Mouse (Mus musculus) stomach, embryonic 14.5 days (tissue): ENCODE measurements at regions not wholly inside any gene's neighbourhood (a gene's known extent, or its start where the extent isn't known, plus 50 kb on each side); places are given as distances from the start of the nearest gene placed in this dataset.

ENCODE experiments used
- ATAC-seq: fragments of 200-750 bp; cut with Nextera tagmentation; 2 replicates; pipeline ENCODE4 v1.8.0; 2017; ENCODE audit warnings: low read depth, moderate TSS enrichment; ENCODE audit not compliant: insufficient number of reproducible peaks, insufficient read depth, low FRiP score
- H3K27ac ChIP-seq: fragments of 300-500 bp; sonication (generic); 2 replicates; pipeline ENCODE4 v1.5.1; 2014; ENCODE audit warnings: mild to moderate bottlenecking, low read length, moderate library complexity, mixed read lengths
- H3K27me3 ChIP-seq: fragments of 300-500 bp; sonication (generic); 2 replicates; pipeline ENCODE4 v1.6.1; 2014; ENCODE audit warnings: low read length, control low read depth, mixed read lengths; ENCODE audit not compliant: control insufficient read depth, insufficient read depth
- H3K36me3 ChIP-seq: fragments of 300-500 bp; sonication (generic); 2 replicates; pipeline ENCODE4 v1.6.1; 2014; ENCODE audit warnings: mild to moderate bottlenecking, control low read depth, low read length, moderate library complexity, mixed read lengths; ENCODE audit not compliant: control insufficient read depth, insufficient read depth
- H3K4me1 ChIP-seq: fragments of 300-500 bp; sonication (generic); 2 replicates; pipeline ENCODE4 v1.6.1; 2014; ENCODE audit warnings: low read length, control low read depth, mixed read lengths; ENCODE audit not compliant: control insufficient read depth, insufficient read depth
- H3K4me2 ChIP-seq: fragments of 300-500 bp; sonication (generic); replicated peaks from 2 replicates; pipeline ENCODE4 v1.6.1; 2014; ENCODE audit warnings: low read depth, low read length, control low read depth
- H3K4me3 ChIP-seq: fragments of 300-500 bp; sonication (generic); 2 replicates; pipeline ENCODE4 v1.5.1; 2014; ENCODE audit warnings: low read depth, low read length, control low read depth
- H3K9ac ChIP-seq: fragments of 300-500 bp; sonication (generic); replicated peaks from 2 replicates; pipeline ENCODE4 v1.6.1; 2014; ENCODE audit warnings: low read depth, mild to moderate bottlenecking, control low read depth, low read length, moderate library complexity, mixed read lengths
- H3K9me3 ChIP-seq: fragments of 300-500 bp; sonication (generic); 2 replicates; pipeline ENCODE4 v1.6.1; 2016; ENCODE audit warnings: low read depth, low read length, control low read depth; ENCODE audit not compliant: control insufficient read depth
- WGBS: fragments of 180-500 bp; shearing (Covaris S2); extraction: QIAGEN DNeasy Blood & Tissue Kit; methylation state at CpG from one replicate; pipeline ENCODE4 v1.1.7; 2014; 5-methylcytosine and 5-hydroxymethylcytosine counted together

- no peaks in the 10 kb centered on the region for H3K4me1 ChIP-seq
- H3K36me3 ChIP-seq, result no peaks in the 10 kb centered on the region
- no peaks in the 10 kb centered on the region for H3K27me3 ChIP-seq
- H3K4me2 ChIP-seq, result no peak overlapping the region
- H3K4me3 ChIP-seq, result no peak overlapping the region
- 85% methylated on average over 8 of the region's 8 CpGs for WGBS
- H3K9ac ChIP-seq, result no peak overlapping the region
- H3K9me3 ChIP-seq, result no peaks in the 10 kb centered on the region
- ATAC-seq, result no peak
- H3K27ac ChIP-seq, result no peak overlapping the region
Observed at GRCm38 (mm10) chr1:76362106-76362505, 816.0 kb downstream of the Slc4a3 start.

- H3K9me3 ChIP-seq, result no peaks in the 10 kb centered on the region
- no peak overlapping the region for H3K4me3 ChIP-seq
- no peak overlapping the region for H3K9ac ChIP-seq
- no peak for ATAC-seq
- H3K4me2 ChIP-seq, result no peak overlapping the region
- WGBS, result 61% methylated on average over 2 of the region's 2 CpGs
- no peaks in the 10 kb centered on the region for H3K36me3 ChIP-seq
- no peaks in the 10 kb centered on the region for H3K4me1 ChIP-seq
- no peaks in the 10 kb centered on the region for H3K27me3 ChIP-seq
- H3K27ac ChIP-seq, result no peak overlapping the region
Observed at GRCm38 (mm10) chr1:76373931-76374330, 827.9 kb downstream of the Slc4a3 start.

GRCm38 (mm10) chr1:76378154-76378553 is 832.1 kb downstream of the Slc4a3 start:
- no peak overlapping the region for H3K9ac ChIP-seq
- no peak overlapping the region for H3K27ac ChIP-seq
- H3K4me1 ChIP-seq, result no peaks in the 10 kb centered on the region
- H3K4me2 ChIP-seq, result no peak overlapping the region
- no peak overlapping the region for H3K4me3 ChIP-seq
- H3K36me3 ChIP-seq, result no peaks in the 10 kb centered on the region
- WGBS, result 61% methylated on average over 3 of the region's 3 CpGs
- no peak for ATAC-seq
- no peaks in the 10 kb centered on the region for H3K27me3 ChIP-seq
- no peaks in the 10 kb centered on the region for H3K9me3 ChIP-seq

GRCm38 (mm10) chr1:76392536-76392935 is 846.5 kb downstream of the Slc4a3 start:
- H3K4me2 ChIP-seq, result no peak overlapping the region
- H3K27ac ChIP-seq, result no peak overlapping the region
- no peaks in the 10 kb centered on the region for H3K36me3 ChIP-seq
- H3K4me3 ChIP-seq, result no peak overlapping the region
- no peaks in the 10 kb centered on the region for H3K9me3 ChIP-seq
- no peak overlapping the region for H3K9ac ChIP-seq
- no peak for ATAC-seq
- no peaks in the 10 kb centered on the region for H3K27me3 ChIP-seq
- 67% methylated on average over 6 of the region's 6 CpGs for WGBS
- no peaks in the 10 kb centered on the region for H3K4me1 ChIP-seq

GRCm38 (mm10) chr1:76394038-76394437 is 848.0 kb downstream of the Slc4a3 start:
- Histone ChIP-seq H3K9me3 (no peaks in the 10 kb centered on the region), H3K4me1 (no peaks in the 10 kb centered on the region), H3K4me2 (no peak overlapping the region), H3K27me3 (no peaks in the 10 kb centered on the region), H3K9ac (no peak overlapping the region), H3K36me3 (no peaks in the 10 kb centered on the region), H3K4me3 (no peak overlapping the region), H3K27ac (no peak overlapping the region)
- 49% methylated on average over 8 of the region's 8 CpGs for WGBS
- no peak for ATAC-seq

- Histone ChIP-seq H3K9ac (no peak overlapping the region), H3K9me3 (no peaks in the 10 kb centered on the region), H3K4me3 (no peak overlapping the region), H3K36me3 (no peaks in the 10 kb centered on the region), H3K4me1 (no peaks in the 10 kb centered on the region), H3K27ac (no peak overlapping the region), H3K27me3 (no peaks in the 10 kb centered on the region), H3K4me2 (no peak overlapping the region)
- WGBS, result 59% methylated on average over 2 of the region's 2 CpGs
- no peak for ATAC-seq
Observed at GRCm38 (mm10) chr1:76402854-76403253, 856.8 kb downstream of the Slc4a3 start.

GRCm38 (mm10) chr1:76404003-76404402 is 857.9 kb downstream of the Slc4a3 start:
- H3K27ac ChIP-seq, result no peak overlapping the region
- H3K9ac ChIP-seq, result no peak overlapping the region
- H3K4me3 ChIP-seq, result no peak overlapping the region
- no peaks in the 10 kb centered on the region for H3K36me3 ChIP-seq
- H3K4me1 ChIP-seq, result no peaks in the 10 kb centered on the region
- no peak overlapping the region for H3K4me2 ChIP-seq
- H3K27me3 ChIP-seq, result no peaks in the 10 kb centered on the region
- no peaks in the 10 kb centered on the region for H3K9me3 ChIP-seq
- WGBS, result 75% methylated on average over 4 of the region's 4 CpGs
- no peak for ATAC-seq

GRCm38 (mm10) chr1:76410813-76411212 is 864.7 kb downstream of the Slc4a3 start:
- no peak overlapping the region for H3K27ac ChIP-seq
- H3K4me2 ChIP-seq, result no peak overlapping the region
- no peak for ATAC-seq
- no peaks in the 10 kb centered on the region for H3K36me3 ChIP-seq
- 89% methylated on average over 4 of the region's 4 CpGs for WGBS
- no peak overlapping the region for H3K4me3 ChIP-seq
- no peaks in the 10 kb centered on the region for H3K4me1 ChIP-seq
- no peaks in the 10 kb centered on the region for H3K9me3 ChIP-seq
- H3K27me3 ChIP-seq, result no peaks in the 10 kb centered on the region
- H3K9ac ChIP-seq, result no peak overlapping the region

- ATAC-seq, result no peak
- H3K36me3 ChIP-seq, result no peaks in the 10 kb centered on the region
- H3K4me2 ChIP-seq, result no peak overlapping the region
- no peak overlapping the region for H3K4me3 ChIP-seq
- H3K9me3 ChIP-seq, result no peaks in the 10 kb centered on the region
- H3K9ac ChIP-seq, result no peak overlapping the region
- H3K27me3 ChIP-seq, result no peaks in the 10 kb centered on the region
- H3K4me1 ChIP-seq, result no peaks in the 10 kb centered on the region
- no peak overlapping the region for H3K27ac ChIP-seq
- whole genome bisulfite sequencing, result 91% methylated on average over 9 of the region's 9 CpGs
Observed at GRCm38 (mm10) chr1:76420525-76420924, 874.5 kb downstream of the Slc4a3 start.
